Mouse (Mus musculus) megakaryocyte, embryonic 14.5 days (primary cell): ENCODE results near the gene Qpct. TPM values are rescaled to one million over a fixed set of nuclear protein-coding genes. Genes with fewer than 3 reads are reported as not detected.

Source experiments
- H3K27me3 ChIP-seq: replicated peaks from 2 replicates; pipeline ENCODE3; 2012; ENCODE audit warnings: inconsistent platforms
- H3K36me3 ChIP-seq: replicated peaks from 2 replicates; pipeline ENCODE3; 2012; ENCODE audit warnings: low read length, inconsistent platforms, mixed read lengths
- H3K4me1 ChIP-seq: 2 replicates; pipeline ENCODE4 v1.6.1; 2012; ENCODE audit warnings: inconsistent platforms
- H3K4me3 ChIP-seq: replicated peaks from 2 replicates; pipeline ENCODE3; 2012; ENCODE audit warnings: moderate library complexity, mild to moderate bottlenecking, inconsistent platforms
- H3K9me3 ChIP-seq: 2 replicates; pipeline ENCODE4 v1.6.1; 2012; ENCODE audit warnings: inconsistent platforms
- FLI1 ChIP-seq: IDR thresholded peaks from 2 replicates; pipeline ENCODE4 v1.6.1; 2012; ENCODE audit warnings: low read length, inconsistent platforms, mixed read lengths
- GATA1 ChIP-seq: IDR thresholded peaks from 3 replicates; pipeline ENCODE4 v1.6.1; 2012; ENCODE audit warnings: mixed read lengths, low read length, inconsistent platforms, borderline replicate concordance
- polyA plus RNA-seq: library from polyadenylated mRNA; stranded (reverse); fragments of >175 nt; gene quantifications from 2 replicates; pipeline ENCODE4 v1.2.3, GENCODE M21; 2012; ENCODE audit warnings: low replicate concordance; ENCODE audit not compliant: insufficient read depth

Qpct gene
- polyA plus RNA-seq, 1 experiment, result not detected

DNA sequence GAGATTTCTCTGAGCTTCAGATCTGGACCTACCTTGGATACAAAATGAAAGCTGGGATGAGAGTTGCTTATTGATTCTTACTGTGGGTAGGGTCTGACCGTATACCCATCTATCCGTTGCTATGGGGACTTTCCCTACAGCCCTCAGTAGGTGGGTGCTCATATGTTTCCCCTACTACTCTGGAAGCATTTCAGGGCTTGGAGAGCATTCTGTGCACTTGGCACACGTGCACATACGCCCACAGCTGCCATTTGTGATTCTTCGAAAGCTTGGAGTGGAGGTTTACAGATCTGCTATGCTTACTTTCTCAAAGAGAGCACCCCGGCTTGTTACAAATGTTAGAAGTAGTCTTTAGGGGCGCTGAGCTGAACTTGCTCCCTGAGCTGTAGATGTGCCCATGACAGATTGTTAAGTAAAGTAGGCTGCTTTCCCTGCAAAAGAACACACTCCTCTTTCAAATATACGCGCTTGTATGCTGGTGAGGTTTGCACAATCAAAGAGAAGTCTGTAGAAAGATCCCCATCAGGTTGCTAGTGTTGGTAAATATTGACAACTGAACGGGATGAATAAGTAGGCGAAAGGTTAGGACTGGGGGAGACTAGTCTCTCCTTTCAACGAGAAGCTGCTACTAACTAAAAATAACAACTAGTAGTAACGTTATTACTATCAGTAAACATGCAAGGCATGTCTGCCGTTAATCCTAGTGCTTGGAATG lies 18.2 kb downstream of the Qpct start:
- Histone ChIP-seq H3K36me3 (no peaks in the 10 kb centered on the region), H3K9me3 (no peaks in the 10 kb centered on the region), H3K4me1 (no peaks in the 10 kb centered on the region), H3K27me3 (peaks cover 1% of the 10 kb centered on the region), H3K4me3 (no peak overlapping the region)
- no peak for TF ChIP-seq GATA1
- TF ChIP-seq FLI1, result no peak

DNA sequence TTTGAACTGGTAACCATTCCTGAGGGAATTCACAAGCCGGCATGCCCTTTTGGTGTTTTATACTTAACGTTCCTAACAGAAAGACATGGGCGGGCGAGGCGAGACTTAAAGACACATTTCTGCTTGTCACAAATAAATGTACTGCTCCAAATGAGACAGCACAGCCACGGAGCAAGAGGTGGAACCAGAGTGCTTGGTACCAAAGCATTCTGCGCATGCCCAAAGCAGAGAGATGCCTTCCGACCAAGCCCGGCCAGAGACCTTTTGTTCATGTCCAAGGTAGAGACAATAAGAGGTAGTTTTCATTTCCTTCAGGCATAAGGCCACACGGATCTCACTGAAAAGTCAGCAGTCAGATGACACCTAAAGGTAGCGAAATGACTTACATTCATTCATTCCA lies 20.2 kb downstream of the Qpct start:
- Histone ChIP-seq H3K27me3 (peaks cover 4% of the 10 kb centered on the region), H3K4me3 (no peak overlapping the region), H3K36me3 (no peaks in the 10 kb centered on the region), H3K9me3 (no peaks in the 10 kb centered on the region), H3K4me1 (no peaks in the 10 kb centered on the region)
- TF ChIP-seq FLI1 (no peak), GATA1 (no peak)

DNA sequence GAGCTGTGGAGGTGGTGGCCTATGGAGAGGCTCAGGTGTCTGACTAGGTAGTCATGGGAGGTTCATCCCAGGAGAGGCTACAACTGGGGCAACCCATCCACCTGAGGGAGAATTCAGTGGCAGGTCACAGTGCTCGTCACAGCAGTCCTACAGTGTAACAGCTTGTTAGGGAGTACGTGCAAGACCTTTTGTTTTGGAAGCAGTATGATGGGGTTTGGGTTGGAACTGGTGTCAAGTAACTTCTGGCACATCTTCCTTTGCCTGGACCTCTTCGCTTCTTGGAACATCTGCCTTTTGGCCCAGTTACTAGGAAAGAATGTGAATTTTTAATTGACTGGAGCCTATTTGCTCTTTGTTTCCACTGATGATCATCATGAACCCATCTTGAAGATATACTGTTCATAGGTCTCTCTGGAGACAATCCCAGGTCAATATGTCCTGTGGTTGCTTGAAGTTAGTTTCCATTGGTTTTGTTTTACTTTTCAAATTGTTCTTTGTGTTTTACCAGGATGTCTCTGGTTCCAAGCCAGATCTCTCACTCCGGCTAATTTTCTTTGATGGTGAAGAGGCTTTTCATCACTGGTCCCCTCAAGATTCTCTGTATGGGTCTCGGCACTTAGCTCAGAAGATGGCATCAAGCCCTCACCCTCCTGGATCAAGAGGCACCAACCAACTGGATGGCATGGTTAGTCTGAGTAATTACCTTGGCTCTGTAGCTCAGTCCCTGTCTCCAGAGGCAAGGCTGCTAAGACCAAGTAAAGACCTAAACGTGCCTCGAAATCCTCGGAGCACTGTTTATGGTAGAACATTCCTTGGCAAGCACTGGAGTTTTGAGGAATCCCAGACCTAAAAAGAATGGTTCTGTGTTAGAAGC lies 25.5 kb downstream of the Qpct start:
- Histone ChIP-seq H3K4me1 (no peaks in the 10 kb centered on the region), H3K4me3 (no peak overlapping the region), H3K9me3 (no peaks in the 10 kb centered on the region), H3K27me3 (peaks cover 4% of the 10 kb centered on the region), H3K36me3 (no peaks in the 10 kb centered on the region)
- TF ChIP-seq GATA1, result no peak
- no peak for TF ChIP-seq FLI1

DNA sequence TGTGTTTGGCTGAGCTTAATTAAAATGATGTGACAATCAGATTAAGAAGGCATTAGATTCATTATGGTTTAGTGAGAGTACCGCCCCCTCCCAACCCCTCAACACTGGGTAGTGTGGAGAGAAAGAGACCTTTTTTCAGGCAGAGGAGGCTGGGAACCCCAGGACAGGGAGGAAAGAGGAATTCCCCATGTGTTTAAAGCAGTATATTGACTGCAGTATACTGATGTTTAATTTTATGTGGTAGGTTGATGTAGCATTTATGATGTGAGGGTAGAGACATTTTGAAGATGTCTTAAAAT lies 26.1 kb downstream of the Qpct start:
- no peaks in the 10 kb centered on the region for H3K4me1 ChIP-seq
- no peak for TF ChIP-seq FLI1
- TF ChIP-seq GATA1, result no peak
- no peak overlapping the region for H3K4me3 ChIP-seq
- no peaks in the 10 kb centered on the region for H3K36me3 ChIP-seq
- H3K9me3 ChIP-seq, result no peaks in the 10 kb centered on the region
- peaks cover 4% of the 10 kb centered on the region for H3K27me3 ChIP-seq

GRCm38 (mm10) chr17:79078248-79078647 lies 26.5 kb downstream of the Qpct start:
- no peak overlapping the region for H3K4me3 ChIP-seq
- no peaks in the 10 kb centered on the region for H3K36me3 ChIP-seq
- no peaks in the 10 kb centered on the region for H3K9me3 ChIP-seq
- TF ChIP-seq FLI1 (no peak), GATA1 (no peak)
- peaks cover 4% of the 10 kb centered on the region for H3K27me3 ChIP-seq
- no peaks in the 10 kb centered on the region for H3K4me1 ChIP-seq

DNA sequence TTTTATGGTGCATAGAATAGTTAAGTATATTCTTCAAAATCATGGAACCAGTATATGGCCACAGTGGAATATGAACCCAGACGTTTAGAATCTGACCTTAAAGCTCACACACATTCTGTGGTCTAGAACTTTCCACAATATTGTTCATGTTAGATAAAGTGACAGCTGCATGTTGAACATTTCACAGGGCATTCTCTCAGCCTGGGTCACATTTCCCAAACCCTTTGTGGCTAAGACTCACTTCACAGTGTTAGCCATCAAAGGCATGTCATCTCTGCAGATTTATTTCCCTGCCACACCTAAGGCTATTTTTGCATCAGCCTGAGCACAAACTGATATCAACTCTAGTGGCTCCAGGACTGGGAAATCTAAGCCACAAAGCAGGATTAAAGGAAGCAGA lies 40.0 kb downstream of the Qpct start:
- Histone ChIP-seq H3K9me3 (no peaks in the 10 kb centered on the region), H3K4me1 (no peaks in the 10 kb centered on the region), H3K4me3 (no peak overlapping the region), H3K27me3 (no peaks in the 10 kb centered on the region), H3K36me3 (no peaks in the 10 kb centered on the region)
- no peak for TF ChIP-seq FLI1
- TF ChIP-seq GATA1, result no peak

DNA sequence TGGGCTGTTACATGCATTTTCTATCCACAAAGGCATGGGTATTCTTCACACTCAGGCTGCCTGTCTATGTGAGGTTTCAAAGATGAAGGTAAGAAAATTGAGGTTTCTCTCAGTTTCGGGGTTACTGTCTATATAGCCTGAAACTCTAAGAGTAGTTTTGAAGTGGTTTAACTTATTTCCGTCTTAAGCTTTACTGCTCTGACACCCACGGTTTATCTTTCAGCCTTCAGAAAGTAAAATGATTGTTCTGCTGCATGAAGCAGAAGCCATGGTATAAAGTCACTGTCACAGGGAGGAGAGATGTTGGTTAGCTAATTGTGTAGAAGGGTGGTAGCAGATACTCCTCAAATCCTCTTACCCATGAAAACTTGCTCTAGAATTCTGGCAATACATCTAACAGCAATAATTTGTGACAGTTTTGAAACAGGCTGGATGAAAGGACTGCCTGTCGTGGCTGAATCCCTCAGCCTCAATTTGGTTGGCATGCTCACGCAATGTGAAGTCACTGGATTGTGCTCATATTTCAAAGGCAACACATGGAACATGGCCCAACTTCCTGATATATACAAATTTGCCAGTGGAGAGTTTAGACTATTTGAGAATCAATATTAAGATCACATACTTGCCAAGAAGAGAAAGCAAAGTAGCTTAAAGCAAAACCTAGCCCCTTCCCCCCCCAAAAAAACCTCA lies 41.7 kb downstream of the Qpct start:
- no peaks in the 10 kb centered on the region for H3K27me3 ChIP-seq
- no peaks in the 10 kb centered on the region for H3K4me1 ChIP-seq
- no peaks in the 10 kb centered on the region for H3K9me3 ChIP-seq
- TF ChIP-seq GATA1, result no peak
- no peak for TF ChIP-seq FLI1
- H3K36me3 ChIP-seq, result no peaks in the 10 kb centered on the region
- no peak overlapping the region for H3K4me3 ChIP-seq

DNA sequence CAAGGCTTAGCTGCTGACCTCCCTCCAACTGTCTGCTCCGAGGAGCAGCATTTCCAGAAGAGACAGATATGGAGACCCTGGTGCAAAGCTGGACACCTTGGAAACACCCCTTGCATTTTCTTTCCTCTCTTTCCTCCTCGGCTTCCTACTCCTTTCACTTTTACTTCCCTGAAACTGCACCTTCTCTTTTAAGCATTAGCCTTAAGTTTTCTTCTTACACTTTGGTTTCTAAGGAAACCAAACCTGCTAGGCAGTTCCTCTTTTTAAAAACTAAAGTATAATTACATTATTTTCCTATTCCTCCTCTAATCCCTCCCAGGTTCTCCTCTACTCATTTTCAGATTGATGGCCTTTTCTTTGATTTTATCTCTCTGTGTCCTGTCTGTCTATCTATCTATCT lies 43.9 kb downstream of the Qpct start:
- Histone ChIP-seq H3K4me3 (peak overlapping the region; percentile 43), H3K4me1 (no peaks in the 10 kb centered on the region; the same call in 1 of the 2 replicates)
- no peak for TF ChIP-seq FLI1
- no peak for TF ChIP-seq GATA1

DNA sequence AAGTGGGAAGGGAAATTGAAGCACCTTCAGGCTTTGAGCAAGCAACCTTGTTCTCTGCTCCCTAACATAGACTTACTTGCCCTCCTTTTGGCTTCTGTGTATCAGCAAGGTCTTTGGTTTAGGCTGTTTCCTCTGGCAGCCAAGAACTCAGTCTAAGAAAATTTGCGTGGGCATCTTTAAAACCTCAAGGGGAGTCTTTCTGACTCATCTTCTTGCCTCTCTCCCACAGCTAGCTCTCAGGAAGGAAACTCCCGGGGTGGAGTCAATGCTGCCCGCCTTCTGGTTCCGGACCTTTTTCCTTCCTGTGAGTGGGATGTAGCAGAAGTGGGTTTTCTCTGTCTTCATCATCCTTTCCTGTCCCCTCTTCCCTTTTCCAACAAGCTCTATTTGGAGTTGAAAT lies 48.2 kb downstream of the Qpct start:
- Histone ChIP-seq H3K36me3 (no peaks in the 10 kb centered on the region), H3K4me1 (no peaks in the 10 kb centered on the region; the same call in 1 of the 2 replicates), H3K4me3 (no peak overlapping the region), H3K27me3 (no peaks in the 10 kb centered on the region), H3K9me3 (no peaks in the 10 kb centered on the region)
- no peak for TF ChIP-seq GATA1
- TF ChIP-seq FLI1, result no peak

More for the DNA sequence above, 43.9 kb downstream of the Qpct start:
- H3K27me3 ChIP-seq, result no peaks in the 10 kb centered on the region
- H3K36me3 ChIP-seq, result no peaks in the 10 kb centered on the region
- no peaks in the 10 kb centered on the region for H3K9me3 ChIP-seq

- H3K27me3 ChIP-seq, result no peaks in the 10 kb centered on the region
- H3K4me3 ChIP-seq, result no peak overlapping the region
- no peaks in the 10 kb centered on the region for H3K36me3 ChIP-seq
- no peak for TF ChIP-seq GATA1
- no peak for TF ChIP-seq FLI1
- H3K4me1 ChIP-seq, result no peaks in the 10 kb centered on the region
- no peaks in the 10 kb centered on the region for H3K9me3 ChIP-seq
Observed at GRCm38 (mm10) chr17:79108238-79108637, 56.5 kb downstream of the Qpct start.
